Mouse (Mus musculus): ENCODE measurements at regions not wholly inside any gene's neighbourhood (a gene's known extent, or its start where the extent isn't known, plus 50 kb on each side); places are given as distances from the start of the nearest gene placed in this dataset.
A peak's percentile ranks its signal among the peaks of the same experiment; 100 is the strongest.

- no peak for DNase-seq (ENCODE audit: low read depth, low spot score)
Measured at GRCm38 (mm10) chr8:41860918-41861317, 444.0 kb upstream of the Frg1 start.

DNA sequence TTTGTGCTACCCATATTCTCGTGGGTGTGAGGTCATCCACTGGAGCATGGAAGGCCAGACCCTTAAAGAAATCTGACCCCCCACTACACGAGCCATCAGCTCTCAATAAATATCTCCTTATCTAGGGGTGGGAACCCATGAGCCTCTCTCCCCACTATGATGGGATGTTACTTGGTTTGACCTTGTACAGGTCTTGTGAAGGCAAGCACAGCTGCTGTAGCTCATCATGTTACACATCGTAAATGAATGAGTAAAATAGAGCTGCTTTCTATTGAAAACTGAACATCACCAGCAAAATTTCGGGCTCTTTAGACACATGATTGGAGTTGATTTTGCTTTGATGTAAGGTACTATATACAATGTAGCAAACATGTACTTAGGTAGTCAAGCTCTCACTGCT lies 414.8 kb upstream of the Frg1 start:
- DNase-seq (ENCODE audit: low read depth, low spot score): no peak

- no peak for DNase-seq (ENCODE audit: low read depth, low spot score)
Measured at GRCm38 (mm10) chr8:41830407-41830806, 413.5 kb upstream of the Frg1 start.

- peak; percentile 75 for DNase-seq (ENCODE audit: low read depth, low spot score)
Measured at GRCm38 (mm10) chr8:41824928-41825327, 408.1 kb upstream of the Frg1 start.

DNA sequence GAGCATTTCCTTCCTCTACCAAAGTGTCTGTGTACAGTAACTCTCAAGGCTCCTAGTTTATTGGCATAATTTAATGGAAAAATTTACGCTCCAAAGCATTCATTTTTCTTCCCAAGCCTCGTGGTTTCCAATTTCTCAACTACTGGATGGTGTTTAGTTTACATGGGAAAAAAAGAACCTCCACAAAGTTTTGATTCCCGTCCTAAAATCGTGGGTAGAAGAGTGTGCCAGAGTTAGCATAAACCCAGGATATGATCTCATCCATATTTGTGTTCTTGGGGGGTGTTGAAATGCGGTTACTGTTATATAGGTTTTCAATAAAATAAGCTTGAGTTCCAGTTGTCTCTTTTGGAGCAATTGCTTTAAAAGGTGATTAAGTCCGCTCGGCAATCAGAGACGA lies 406.2 kb upstream of the Frg1 start:
- no peak for DNase-seq (ENCODE audit: low read depth, low spot score)

DNA sequence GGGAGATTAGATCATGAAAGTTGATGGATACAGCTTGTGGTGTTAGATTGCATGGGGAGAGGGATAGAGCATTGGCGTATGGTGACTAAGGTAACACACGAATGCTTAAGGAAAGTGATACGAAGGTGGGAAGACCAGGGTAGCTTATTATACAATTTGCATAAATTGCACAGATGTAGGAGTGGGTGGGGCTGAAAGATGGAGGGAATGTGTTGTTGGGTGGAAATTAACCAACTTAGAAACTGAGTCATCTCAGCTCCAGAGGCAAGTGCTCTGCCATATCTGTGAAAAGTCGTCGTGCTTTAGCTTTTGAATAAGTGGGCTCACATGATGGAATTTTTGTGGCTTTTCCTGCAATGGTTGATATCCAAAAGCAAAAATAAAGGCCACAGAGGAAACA lies 404.8 kb upstream of the Frg1 start:
- no peak for DNase-seq (ENCODE audit: low read depth, low spot score)

- no peak for DNase-seq (ENCODE audit: low read depth, low spot score)
Measured at GRCm38 (mm10) chr8:41820605-41821395, 403.9 kb upstream of the Frg1 start.

- DNase-seq (ENCODE audit: low read depth, low spot score): no peak
Measured at GRCm38 (mm10) chr8:41818577-41818976, 401.7 kb upstream of the Frg1 start.

GRCm38 (mm10) chr8:41818079-41818478 lies 401.2 kb upstream of the Frg1 start:
- DNase-seq (ENCODE audit: low read depth, low spot score): no peak

DNA sequence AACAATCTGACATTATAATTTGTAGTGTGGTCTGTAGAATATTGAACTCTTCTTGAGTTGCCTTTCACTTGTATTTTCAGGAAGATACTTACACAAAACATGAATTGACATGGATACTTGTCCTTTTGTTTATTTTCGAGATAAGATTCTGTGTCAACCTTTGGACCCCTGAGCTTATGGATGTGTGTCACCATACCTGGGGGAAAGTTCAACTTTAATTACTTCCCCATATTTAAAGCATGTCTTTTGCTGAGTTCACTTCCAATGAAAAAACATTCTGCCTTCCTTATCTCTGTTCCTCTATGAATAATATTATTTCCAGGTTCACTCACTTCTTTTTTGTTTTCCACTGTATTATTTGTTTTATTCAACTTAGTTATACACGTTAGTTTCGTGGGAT lies 398.4 kb upstream of the Frg1 start:
- no peak for DNase-seq (ENCODE audit: low read depth, low spot score)

- DNase-seq (ENCODE audit: low read depth, low spot score): no peak
Measured at GRCm38 (mm10) chr8:41795625-41796024, 378.8 kb upstream of the Frg1 start.

DNA sequence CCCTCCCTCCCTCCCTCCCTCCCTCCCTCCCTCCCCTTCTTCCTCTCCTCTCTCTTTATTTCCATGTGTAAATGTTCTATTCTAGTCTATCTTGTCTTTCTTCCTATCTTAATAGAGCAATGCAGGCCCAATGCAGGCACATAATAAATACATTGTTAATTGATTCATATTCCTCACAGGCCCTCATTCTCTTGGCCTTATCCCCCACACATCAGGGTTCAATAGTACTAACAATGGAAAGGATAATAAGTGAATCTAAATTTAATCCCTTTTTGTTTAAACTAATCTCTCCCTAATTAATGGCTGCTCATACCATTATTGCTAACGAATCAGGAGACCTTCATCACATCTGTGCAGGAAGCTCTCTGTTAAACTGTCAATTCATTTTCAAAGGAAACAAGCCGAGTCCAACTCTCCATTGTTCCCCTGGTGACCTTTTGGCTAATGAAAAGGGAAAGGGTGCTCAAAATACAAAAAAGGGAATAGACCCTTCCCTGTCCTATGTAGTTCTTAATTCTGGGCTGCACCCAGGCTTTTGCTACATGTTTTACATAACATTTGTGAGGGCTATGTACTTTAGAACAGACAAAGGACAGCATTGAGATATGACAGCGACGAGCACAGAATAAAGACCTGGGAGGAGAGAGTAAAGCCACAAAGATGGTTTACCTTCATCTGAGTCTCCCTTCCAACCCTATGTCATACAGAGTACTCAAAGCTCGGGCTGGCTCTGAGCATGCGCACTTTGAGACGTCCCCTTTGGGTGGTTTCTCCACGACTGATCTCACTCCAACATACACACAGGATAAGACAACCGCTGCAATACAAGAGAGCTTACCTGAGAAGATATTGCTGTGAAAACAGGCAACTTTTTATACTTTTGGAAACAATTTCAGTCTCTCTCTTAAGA lies 370.3 kb upstream of the Frg1 start:
- peak; percentile 55 for DNase-seq (ENCODE audit: low read depth, low spot score)

DNA sequence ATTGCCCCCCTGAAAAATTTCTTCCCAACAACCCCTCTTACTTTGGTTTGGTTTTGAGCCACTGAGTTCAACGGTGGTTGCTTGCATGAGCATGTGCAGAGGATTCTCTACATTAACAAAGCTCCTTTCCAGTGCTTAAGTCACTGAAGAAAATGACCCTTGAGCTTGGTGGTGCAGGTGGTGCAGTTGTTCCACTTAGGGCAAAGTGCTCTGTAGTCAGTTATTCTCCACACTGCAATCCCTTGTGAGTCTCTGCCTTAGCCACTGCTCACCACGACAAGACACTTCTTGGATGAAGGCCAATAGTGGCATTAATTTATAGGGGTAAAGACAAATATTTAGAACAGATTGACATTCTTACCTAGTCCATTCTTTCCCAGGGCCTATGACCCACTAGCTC lies 369.1 kb upstream of the Frg1 start:
- no peak for DNase-seq (ENCODE audit: low read depth, low spot score)

- DNase-seq (ENCODE audit: low read depth, low spot score): no peak
Measured at GRCm38 (mm10) chr8:41782837-41783236, 366.0 kb upstream of the Frg1 start.

DNA sequence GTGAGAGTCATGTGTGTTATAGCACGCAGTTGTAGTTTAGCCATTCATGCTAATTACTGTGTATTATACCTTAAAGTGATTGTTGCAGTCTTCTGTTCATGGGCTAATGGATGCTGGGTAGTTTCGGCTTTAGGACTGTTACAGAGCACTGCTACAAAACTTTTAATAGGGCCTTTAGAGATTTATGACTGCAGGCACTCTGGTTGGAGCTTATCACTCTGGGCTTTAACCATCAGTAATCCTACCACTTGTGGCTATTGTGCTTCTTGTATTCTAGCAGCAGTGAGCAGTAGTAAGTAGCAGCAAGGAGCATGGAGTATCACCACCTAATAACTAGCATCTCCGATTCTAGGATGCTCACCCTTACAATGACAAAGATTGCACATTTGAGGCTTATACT lies 362.6 kb upstream of the Frg1 start:
- no peak for DNase-seq (ENCODE audit: low read depth, low spot score)

DNA sequence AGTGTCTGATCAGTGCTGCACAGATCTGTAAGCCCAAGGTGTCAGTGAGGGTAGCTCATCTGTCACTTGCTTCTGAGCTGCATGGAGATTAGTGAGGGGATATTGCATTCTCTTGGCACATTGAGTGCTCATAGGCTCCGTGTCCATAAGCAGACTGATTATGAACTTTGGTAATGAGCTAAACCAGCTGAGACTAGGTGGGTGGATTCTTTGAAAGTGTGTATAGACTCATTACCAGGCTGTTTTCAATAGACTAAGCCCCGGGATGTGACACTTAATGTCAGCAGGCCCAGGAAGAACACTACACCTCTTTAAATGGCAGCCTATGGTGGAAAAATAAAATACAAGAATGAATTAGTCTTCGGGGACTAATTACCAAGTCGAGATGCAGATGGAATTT lies 354.9 kb upstream of the Frg1 start:
- no peak for DNase-seq (ENCODE audit: low read depth, low spot score)

GRCm38 (mm10) chr8:41753481-41753880 lies 336.6 kb upstream of the Frg1 start:
- no peak for DNase-seq (ENCODE audit: low read depth, low spot score)

DNA sequence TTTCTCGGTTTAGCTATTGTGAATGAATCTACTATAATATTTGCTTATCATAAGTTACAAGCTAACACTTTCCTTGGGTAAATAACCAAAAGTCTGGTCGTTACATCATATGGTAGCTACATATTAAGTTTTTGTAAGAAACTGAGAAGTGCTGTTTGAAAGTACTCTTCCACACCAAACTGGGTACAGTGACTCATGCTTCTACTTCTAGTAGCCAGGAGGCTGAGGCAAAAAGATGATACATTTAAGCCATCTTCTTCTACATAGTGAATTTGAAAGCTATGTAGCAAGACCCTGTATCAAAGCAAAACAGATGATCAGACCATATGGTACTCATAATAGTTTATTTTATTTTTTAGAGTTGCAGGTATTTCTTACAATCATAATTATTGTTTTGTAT lies 335.8 kb upstream of the Frg1 start:
- DNase-seq (ENCODE audit: low read depth, low spot score): no peak

DNA sequence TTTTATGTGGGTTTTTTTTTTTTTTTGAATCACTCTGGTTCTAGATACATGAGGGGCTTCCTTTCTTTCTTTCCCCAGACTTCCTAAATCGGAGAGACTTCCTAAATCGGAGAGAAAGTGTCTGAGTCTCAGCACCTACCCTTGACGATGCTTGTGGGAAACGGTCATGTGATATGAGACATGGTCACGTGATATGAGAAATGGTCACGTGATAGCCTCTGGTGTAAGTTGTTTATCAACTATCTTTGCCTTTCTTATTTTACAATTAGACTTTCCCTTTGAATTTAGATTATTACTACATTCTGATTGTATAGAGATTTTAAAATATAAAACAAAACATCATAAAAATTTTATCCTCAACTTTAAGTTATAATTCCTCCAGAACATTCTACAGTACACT lies 330.1 kb upstream of the Frg1 start:
- no peak for DNase-seq (ENCODE audit: low read depth, low spot score)

DNA sequence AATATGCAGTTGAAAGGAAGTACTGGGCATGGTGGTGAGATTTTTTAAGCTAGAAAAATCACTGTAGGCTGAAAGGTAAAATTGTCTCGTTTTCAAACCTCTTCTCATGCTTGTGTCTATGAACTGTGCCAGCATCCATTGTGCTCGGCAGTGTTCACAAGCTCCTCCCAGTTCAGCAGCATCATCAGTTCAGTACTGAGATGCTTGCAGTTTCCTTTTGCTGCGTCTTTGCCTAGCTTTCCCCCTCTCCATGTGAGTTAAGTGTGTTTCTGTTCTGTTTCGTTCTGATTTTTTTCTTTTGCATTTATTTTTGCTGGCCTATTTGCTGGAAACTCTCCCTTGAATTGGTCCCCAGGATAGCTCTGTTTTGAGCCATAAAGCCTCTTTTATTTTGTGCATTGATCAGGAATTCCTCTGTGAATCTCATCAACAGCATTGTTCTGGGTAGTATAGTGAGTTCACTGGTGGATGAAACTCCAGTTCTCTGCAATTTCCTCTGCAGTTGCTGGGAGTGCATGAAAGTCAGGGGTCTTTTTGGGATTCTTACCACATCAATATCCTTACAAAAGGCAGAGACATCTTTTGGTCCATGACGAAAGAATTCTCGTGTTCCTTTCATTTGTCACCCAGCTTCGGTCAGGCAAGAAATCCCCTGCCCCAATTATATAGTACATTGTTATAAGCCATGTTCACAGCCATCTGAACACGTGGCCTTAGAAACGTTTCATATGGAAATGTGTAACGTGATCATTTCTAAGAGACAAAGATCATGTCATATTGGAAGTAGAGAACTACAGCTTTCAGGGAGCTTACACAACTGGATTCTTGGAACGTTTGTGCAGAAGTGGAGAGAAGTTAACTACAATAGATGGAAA lies 326.2 kb upstream of the Frg1 start:
- DNase-seq (ENCODE audit: low read depth, low spot score): no peak

GRCm38 (mm10) chr8:41717002-41717401 lies 300.1 kb upstream of the Frg1 start:
- DNase-seq (ENCODE audit: low read depth, low spot score): no peak
